Mouse (Mus musculus) right cerebral cortex, postnatal 14 days (tissue): ENCODE data around the gene Med26.

Source experiments
- DNase-seq: peaks from one replicate; pipeline ENCODE4 v3.0.0; 2022

Med26 gene

DNA sequence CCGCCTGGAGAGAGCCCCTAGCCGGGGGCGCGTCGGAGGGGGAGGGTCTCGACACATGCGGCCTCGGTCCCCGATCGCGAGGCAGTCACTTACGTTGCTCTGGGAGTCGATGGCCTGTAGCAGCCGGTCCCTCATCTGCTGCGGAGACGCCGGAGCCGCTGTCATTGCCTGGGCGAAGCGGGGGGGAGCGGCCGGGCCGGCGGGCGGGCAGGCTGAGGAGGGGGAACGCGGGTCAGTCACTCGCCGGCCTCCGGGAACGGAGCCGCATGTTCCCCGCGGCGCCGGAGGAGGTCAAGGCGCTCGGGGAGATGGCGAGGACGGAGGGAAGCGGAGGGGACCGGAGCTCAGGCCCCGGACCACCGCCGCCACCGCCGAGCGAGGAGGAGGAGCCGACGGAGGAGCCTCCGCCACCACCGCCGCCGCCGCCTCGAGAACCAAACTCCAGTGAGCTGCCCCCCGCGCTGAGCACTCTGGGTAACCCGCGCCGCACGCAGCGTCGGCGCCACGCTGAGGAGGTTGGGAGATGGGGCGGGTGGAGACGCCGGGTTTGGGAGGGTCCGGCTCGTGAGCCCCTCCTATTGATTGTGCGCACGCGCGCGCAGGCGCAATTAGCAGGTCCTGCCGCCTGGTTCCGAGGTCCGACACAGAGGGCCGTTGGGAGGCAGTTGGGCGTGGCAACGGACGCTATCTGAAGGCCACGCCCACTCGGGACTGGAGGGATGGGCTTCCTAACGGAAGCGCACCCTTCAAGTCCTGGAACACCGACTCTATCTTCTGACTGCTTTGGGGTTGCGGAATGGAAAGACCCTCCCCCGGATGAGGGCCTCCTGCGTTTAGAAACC lies at the start of gene Med26:
Gene Med26, minus strand, starts transcription at position 469 of the 842 bp plus-strand sequence.
- peak; percentile 98 for DNase-seq

DNA sequence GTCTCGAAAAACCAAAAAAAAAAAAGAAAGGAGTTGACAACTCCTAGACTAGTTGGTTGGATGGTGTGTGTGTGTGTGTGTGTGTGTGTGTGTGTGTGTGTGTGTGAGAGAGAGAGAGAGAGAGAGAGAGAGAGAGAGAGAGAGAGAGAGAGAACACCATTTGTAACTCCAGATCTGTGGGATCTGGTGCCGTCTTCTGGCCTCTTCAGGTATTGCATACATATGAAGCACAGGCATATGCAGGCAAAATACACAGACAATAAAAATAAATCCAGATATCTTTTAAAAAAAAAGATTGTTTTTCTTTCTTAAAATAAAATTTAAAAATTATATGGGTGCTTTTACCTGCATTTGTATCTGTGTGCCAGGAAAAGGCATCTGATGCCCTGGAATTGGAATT lies 42.1 kb upstream of the Med26 start:
- peak; percentile 49 for DNase-seq

DNA sequence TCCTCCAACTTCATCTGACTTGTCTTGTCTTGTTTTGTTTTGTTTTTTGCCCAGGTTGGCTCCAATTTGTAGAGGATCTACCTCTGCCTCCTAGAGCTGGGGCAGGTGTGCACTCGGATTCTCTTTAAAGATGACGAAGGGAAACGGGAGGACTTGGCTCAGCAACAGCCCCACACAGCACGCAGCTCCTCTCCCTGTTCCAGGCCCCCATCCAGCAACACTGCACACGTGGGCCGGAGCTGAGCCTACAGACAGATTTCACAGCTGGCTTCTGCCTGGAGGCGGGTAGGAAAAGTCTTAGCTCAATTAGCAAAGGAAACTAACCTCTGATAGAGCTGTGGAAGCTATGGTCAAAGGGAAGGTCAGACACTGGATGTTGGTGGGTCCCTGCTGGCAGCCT lies 41.2 kb upstream of the Med26 start:
- peak; percentile 62 for DNase-seq

DNA sequence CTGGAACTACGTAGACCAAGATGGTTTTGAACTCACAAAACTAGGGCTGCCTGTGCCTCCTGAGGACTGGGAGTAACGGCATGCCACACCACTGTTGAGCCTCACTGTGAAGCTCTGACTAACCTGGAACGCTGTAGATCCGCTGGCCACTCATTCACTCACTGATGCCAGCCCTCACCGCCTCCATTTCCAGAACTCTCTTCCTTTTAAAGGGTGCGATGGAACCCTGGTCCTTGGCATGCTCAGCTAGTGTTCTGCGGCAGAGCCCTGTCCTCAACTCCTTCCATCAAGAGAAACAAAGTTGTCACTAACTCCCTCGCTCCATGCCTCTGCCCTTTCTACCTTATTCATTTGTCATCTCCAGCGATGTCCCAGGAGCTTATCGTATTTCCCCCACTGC lies 40.8 kb upstream of the Med26 start:
- DNase-seq = no peak

DNA sequence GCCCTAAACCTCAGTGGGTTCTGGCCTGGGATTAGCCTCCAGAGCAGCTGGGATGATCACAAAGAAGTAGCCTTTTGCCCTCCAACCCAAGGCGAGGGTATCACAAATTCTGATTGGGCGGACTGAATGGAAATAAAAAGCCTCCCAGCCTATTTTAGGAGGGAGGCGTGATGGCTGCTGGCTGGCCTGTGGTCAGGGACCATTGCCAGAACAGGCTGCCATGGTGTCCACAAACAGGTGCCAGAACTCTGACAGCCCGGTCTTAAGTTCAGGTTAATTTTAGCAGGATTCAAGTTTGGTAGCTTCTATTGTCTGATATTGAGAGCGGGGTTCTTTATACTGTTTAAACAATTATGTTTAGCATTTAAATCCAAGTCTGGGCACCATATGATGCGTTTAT lies 39.7 kb upstream of the Med26 start:
- DNase-seq = no peak

DNA sequence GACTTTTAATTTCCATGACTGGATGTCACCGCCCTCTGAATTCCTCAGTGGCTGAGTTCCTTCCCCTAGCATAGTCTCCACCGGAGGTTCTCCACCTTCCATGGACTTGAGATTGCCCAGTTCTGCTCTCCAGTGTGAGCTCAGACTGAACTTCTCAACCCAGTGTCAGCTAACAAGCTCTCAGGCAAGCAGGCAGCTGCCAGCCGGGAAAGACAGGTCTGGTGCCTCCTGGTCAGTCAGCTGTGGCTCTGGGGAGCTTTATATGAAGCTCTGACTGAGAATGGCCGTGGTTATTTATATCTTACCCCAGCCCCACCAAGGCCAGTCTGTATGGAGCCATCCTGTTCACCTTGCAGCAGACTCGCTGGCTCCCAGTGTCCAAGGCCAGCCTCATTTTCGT lies 36.3 kb upstream of the Med26 start:
- DNase-seq = no peak

DNA sequence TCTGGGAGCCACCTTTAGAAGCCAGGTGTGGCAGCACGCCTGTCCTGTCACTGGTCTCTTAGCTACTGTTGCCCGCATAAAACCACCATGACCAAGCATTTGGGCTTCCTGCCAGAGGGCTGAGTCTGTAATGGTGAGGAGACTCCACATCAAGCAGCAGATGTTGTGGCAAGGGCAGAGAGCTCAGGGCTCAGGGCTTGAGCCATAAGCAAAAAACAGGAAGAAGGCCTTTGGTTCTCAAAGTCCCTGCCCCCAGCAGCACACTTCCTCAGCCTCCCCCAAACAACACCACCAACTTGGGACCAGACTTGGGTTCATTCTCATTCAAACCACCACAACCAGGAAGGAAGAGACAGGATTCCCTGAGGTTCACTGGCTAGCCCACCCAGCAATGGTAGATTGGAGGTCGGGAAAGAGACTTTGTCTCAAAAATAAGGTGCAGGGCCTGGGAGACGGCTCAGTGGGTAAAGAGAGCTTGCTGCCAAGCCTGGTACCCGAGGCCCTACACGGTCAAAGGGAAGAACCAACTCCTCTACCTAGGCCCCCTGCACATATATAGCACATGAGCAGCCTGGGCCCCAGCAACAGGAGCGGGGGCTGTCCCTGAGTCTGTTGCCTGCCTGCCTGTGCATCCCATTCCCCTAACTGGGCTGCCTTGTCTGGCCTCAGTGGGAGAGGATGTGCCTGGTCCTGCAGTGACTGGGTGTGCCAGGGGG lies 35.1 kb upstream of the Med26 start:
- DNase-seq = peak; percentile 44

DNA sequence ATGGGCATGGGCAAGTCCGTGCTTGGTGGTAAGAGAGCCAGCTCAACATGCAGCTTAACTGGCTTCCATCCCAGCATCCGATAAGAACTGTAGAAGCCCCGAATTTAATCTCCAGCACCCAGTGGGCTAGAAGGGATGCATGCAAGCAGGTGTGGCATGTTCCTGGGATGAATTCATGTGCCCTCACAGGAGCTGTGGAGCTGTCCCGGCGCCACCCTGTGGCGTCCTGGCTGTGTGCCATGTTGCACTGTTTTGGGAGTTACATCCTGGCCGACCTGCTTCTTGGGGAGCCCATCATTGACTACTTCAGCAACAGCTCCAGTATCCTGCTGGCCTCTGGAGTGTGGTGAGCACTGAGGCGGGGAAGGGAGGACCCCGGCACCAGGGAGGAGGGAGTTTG lies 31.3 kb upstream of the Med26 start:
- no peak for DNase-seq

DNA sequence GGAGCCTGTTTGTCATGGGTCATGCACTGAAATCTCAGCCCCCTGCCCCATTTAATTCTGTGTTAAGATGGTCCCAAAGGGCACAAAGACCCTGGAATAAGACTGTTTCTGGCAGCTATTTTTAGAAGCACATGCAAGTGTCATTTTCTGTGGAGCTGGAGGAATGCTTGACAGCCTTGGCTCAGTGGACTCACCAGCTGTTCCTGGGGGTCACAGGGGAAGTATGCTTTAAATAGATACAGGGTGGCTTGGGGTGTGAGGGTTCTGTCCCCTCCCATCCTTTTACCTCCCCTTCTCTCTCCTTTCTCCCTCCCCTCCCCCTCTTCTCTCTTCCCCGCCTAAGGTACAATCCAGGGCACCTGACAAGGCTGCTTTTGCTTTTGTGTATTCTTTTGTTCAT lies 29.9 kb upstream of the Med26 start:
- no peak for DNase-seq

DNA sequence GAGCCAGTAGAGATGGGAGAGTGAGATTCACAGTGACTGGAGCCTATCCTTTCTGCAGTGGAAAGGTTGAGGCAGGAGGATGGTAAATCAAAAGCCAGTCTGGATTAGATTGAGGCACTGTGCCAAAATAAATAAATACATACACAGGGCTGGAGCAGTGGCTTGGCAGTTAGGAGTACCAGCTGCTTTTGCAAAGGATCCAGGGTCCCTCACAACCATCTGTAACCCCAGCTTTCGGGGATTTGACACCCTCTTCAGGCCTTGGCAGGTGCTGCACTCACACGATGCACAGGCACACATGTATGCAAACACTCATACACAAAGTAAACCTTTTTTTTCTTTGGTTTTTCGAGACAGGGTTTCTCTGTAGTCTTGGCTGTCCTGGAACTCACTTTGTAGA lies 29.2 kb upstream of the Med26 start:
- DNase-seq = no peak

DNA sequence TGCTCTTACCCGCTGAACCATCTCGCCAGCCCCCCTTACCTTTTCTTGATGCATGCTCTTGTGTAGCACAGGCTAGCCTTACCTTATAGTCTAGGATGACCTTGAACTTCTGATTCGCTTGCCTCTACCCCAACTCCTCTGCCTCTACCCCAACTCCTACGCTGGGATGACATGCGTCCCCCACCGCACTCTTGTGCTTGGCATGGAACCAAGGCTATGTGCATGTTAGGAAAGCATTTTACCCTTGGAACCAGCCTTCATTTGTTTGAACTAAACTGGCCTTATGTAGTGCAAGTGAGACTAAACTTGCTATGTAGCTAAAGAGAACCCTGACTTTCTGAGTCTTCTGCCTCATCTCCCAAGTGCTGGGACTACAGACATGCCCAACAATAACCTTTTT lies 27.8 kb upstream of the Med26 start:
- no peak for DNase-seq

DNA sequence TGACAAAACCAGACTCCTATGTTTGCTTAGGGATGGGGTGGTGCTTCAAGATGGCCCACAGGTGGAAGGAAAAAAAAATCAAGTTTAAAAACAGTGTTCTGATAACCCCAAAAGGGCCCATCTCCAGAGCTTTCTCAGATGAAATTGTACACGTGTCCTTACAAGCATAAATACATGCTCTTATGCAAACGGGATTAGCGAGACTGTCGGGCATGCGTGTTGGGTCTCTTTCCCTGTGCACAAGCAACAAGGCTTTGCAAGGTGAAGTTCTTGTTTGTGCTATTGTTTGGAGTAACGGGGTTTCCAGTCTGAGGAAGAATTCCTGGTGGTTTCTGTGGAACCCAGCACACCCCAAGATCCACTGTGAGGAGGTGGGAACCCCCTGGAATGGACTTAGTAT lies 25.4 kb upstream of the Med26 start:
- DNase-seq = no peak

DNA sequence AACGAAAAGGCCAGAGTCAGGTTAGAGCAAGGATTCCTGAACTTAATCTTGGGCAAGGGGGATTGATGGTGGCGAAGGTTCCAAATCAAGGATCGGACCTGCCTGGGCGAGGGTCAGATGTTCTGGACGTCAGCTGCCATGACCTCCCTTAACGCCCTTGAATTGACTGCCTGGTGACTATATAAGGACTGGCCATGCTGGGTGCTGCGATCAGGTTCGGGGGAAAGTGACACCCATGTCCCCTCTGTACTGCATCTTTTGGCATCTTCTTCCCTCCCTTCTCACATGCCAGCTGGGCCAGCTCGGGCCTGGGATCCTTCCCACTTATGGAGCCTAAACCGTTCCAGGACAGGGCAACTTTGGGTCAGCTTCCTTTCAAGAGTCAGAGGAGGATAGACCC lies 24.4 kb upstream of the Med26 start:
- no peak for DNase-seq

DNA sequence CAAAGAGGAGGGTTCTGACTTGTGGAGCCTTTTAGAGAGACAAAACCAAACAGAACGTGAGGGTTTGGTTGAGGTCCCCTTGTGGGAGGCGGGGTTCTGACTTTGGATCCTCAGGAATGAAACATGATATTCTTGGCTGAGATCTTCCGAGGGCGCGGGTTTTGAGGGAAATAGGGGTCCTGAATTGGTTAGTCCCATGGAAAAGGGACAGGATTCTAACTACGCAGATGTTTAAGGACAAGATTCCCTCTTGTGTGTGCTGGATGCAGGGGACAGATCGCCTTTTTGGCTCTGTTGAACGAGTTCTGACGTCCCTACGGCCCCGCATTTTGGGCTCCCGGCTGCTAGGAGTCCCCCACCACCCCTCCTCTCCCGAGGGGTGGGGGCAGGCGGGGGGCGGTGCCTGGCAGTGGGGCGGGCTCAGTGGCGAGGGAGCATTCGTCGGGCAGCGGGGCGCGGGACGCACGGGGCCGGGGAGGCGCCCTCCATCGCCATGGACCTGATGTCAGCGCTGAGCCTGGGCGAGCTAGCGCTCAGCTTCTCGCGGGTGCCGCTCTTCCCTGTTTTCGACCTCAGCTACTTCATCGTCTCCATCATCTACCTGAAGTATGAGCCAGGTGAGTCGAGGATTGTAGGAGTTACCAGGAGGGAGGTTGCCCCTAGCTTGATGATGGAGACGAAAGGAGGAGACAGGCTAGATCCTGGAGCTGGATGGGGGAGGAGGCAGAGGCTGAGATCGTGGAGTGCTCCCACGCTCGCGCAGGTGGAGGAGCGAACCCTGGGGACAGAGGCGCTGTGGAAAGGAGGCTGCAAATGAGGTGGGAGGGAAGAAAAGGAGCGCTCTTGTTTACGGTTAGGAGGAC lies 23.8 kb upstream of the Med26 start, which contains the start of gene Tmem38a:
Gene Tmem38a, plus strand, starts transcription at position 445 of the 863 bp plus-strand sequence.
- peak; percentile 83 for DNase-seq

DNA sequence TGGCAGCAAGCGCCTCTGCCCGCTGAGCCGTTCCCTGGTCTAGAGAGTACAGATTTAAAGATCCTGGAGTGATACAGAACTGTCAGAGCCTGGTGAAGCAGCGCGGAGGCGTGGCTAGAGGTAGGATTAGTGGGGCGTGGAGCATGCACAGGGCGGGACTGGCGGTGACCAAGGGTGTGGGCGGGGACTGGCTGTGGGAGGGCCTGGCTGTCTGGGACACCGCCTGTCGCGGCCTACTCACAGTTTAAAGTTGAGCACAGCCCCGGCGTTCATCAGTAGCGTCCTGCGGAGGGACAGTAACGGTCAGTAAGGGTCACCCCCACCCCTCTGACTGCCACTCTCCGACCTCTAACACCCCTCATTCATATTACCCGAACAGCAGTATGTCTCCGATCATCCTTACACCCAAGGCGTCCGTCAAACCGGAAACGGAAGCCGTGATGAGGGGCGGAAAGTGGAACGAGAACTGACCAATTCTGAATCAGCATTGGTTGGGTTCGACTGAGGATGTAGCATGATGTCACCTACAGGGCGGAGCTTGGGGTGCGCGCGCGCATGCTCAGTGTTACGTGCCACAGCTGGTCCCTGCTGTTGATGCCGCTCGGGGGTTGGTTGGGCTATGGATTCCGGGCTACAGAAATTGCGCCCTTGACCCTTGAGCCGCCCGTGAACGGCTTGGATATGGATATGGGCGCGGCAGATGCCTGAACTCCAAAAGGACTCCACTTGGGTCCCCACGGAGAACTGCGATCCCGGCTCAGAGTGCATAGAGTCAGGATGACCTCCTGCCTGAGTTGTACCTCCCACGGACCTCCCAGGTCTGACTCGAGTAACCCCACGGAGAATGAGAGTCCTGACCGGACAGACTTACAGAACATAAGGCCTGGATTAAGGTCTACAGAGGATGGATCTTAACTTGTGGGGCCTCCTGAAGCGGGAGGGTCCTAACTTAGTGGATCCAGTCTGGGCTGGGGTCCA lies 22.9 kb upstream of the Med26 start, which contains the start of gene Smim7:
Gene Smim7, minus strand, starts transcription at position 456 of the 978 bp plus-strand sequence.
- peak; percentile 96 for DNase-seq

DNA sequence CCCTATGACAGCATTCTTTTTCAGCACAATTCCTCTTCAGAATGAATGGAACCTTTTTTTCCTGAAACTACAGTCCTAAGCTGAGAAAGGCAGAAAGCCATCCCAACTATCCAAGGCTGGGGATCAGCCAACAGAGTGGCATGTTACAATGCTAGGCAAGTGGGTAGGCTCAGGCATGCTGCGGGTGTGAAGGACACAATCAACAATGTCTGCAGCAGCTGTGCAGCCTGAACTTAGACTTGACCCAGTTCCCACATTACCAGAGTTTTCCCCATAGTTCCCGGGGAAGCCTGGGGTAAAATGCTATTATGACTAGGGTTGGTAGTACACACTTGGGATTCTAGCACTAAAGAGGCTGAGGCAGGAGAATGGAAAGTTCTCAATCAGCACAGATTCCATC lies 17.9 kb upstream of the Med26 start:
- DNase-seq = no peak

DNA sequence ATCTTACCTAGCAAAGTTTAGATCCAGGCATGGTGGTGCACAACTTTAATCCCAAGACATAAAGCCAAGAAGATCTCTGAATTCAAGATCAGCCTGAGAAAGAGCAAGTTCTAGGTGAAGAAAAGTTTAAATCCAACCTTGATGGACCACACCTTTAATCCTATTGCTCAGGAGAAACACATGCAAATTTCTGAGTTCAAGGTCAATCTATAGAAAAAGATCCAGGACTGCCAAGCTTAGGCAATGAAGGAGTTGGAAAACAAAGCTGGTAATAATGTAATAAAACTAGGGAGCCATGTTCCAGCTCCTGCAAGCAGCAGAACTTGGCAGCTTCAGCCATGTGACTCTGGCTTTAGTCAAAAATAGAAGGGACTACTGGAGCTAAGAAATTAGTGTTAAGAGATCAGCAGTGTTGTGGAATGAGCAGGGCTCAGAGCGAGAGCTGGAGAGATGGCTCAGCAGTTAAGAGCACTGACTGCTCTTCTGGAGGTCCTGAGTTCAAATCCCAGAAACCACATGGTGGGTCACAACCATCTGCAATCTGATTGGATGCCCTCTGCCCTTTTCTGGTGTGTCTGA lies 13.1 kb upstream of the Med26 start:
- DNase-seq = no peak

DNA sequence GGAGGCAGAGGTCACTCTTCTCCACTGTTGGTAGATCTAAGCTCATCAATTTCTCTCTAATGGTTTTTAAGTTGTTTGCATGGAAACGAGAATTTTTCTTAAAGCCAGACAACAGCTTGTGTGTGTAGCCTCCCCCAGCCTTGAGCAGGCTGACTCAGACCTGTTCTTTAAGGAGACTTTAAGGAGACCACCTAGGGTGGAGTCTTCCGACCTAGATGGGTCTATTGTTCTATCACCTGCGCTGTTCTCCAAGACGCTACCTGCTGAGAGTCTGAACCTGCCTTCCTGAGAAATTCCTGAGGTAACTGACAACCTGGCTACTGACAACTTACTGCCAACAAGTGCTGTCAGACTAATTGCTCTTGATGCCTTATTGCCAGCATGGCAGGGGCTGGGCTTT lies 7.7 kb upstream of the Med26 start:
- DNase-seq = no peak

DNA sequence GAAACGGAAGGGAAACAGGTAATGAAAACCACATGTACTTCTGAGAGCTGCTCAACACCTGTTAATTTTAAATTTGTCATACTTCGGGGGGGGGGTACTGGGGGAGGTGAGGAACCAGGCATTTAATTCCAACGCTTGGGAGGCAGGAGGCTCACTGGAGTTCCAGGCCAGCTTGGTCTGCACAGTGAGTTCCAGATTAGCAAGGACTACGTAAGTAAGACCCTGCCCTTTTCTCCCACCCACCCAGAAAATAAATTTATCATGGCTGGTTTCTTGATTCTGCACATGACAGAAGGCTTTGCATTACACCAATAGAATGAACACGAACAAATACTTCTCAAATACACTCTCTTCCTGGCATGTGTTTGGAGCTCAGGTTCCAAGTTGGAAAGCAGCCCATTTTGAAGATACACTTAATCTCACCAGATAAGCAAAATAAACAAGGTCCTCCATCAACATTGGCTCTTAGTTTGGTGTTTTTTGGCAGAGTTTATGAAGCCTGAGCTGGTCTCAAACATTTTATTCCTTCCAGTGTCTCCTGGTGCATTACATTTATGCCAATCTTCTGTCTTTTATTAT lies 1.3 kb upstream of the Med26 start:
- DNase-seq = no peak

DNA sequence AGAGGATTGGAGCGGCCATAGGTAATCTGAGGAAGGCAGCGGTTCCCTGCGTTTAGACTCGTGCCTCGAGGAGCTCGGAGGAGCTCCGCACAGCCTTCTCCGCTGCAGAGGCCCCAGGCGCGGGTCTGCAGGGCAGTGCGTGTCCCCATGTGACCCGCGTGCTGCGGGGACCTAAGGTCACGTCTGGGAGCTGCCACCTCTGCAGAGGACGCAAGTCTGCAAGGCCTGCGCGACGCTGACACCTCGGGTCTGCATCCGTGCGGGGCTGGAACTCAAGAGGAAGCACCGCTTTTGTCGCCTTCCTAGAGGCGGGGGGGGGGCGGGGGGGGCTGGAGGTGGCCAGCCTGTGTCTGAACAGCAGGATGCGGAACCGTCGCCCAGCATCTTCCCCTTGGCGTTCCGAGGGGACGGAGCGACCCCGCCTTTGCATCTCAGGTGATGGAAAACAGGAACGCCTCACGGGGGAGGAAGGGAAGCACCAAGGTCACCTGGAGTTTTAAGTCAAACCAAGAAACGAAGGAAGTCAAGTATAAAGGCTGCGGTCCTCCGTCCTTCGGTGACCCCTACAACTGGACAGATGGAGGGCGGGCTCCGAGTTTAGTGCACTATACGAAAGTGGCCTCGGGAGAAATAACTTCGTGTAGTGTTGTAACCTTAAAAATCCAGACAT lies 709 bp upstream of the Med26 start:
- DNase-seq = no peak
